Mouse (Mus musculus) thymus, adult 2 months (tissue): Measurements from ENCODE around the gene Gm43518.

Experiments
- CTCF ChIP-seq: fragments of 200-500 bp; IDR thresholded peaks from 2 replicates; pipeline ENCODE4 v1.5.1; 2012; ENCODE audit warnings: mild to moderate bottlenecking, control low read depth, low read length, moderate library complexity, borderline replicate concordance; ENCODE audit not compliant: control insufficient read depth, poor library complexity, insufficient read depth; ENCODE audit errors: extremely low read depth
- POLR2A ChIP-seq: fragments of 200-500 bp; IDR thresholded peaks from 2 replicates; pipeline ENCODE4 v1.6.1; 2012; ENCODE audit warnings: mild to moderate bottlenecking, low read length, control low read depth, moderate library complexity; ENCODE audit not compliant: control insufficient read depth, poor library complexity, insufficient read depth; ENCODE audit errors: extremely low read depth

DNA sequence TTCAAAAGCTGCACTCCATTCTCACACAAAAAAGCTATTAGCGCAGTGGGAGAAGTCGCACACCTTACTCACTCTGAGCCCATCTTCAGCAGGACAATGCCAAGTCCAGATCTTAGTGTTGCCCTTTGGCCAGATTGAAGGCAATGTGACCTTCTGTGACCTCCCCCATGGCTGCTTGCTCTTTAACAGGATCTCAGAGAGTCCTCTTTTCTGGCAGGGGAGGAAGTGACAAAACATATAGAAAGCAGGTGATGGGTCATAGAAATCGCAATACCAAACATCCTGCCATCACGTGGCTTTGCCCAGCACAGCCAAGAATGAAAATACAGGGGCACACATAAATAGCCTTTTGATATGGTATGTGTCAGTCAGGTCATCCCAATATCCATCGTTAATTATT is 36.2 kb upstream of the Gm43518 start:
- TF ChIP-seq POLR2A: no peak
- no peak for TF ChIP-seq CTCF
